Mouse (Mus musculus) E14TG2a.4 (cell line): Measurements from ENCODE around the gene Ubxn7.

Experiments used
- CTCF ChIP-seq: conservative IDR thresholded peaks from 2 replicates; pipeline ENCODE4 v1.5.1; 2014; ENCODE audit warnings: low read length
- NANOG ChIP-seq: IDR thresholded peaks from 2 replicates; pipeline ENCODE4 v1.6.1; 2014; ENCODE audit warnings: borderline replicate concordance, low read length, mixed read lengths
- POU5F1 ChIP-seq: IDR thresholded peaks from 2 replicates; pipeline ENCODE4 v1.6.1; 2014; ENCODE audit warnings: low read length, borderline replicate concordance

DNA sequence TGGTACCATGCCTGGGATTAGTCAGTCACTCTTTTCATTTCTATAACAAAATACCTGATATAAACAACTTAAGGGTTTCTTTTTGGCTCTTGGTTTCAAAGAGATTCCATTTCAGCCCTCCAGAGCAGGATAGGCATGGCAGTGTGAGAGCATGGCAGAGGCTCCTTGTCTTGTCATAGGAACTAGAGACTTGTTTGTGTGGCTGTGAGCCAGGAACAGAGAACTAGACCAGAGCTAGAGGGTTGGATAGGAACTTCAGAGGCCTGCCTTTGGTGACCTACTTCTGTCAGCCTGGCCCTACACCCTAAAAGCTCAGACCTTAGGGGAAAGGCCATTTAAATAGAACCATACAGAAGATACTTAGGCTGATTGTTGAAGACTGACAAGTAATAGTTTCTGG, 50.8 kb downstream of the Ubxn7 start:
- no peak for TF ChIP-seq CTCF
- no peak for TF ChIP-seq POU5F1
- TF ChIP-seq NANOG, result no peak
